15 mouse cellular contexts compared by ENCODE assay signal in the genomic region with DNA sequence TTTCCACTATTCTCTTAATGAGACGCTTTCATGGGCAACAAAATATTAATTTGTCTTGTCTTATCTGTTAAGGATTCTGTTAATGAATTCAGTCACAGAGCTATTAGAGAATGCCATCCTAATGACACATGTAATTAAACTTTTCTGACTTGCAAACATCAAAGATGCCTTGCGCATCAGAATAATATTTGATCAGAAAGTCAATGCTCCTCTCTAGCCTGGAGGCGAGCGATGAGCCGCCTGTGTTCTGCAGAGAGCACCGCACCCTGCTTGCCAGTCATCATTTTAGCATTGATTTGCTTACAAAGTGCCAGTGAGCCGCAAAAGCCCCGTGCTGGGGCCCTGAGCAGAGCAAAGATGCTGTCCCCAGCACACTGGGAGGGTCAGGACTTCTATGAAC.
"Had no signal": no experiment of that assay in that cellular context is flagged by ENCODE, and none has a peak within 500 bp of the region (broad histone marks: within the 10 kb centered on the region; RNA-seq: fewer than 3 reads in every experiment).

No protein-coding gene starts in this region.

- DNase-seq: kidney, adult 18-20 months; kidney, postnatal 10 days; liver; liver, embryonic 13.5 days; liver, postnatal 0 days; lung, postnatal 14 days; right cerebral cortex, adult 18-20 months; thymus, postnatal 4 days had no signal

- ATAC-seq: liver, postnatal 0 days had no signal

- H3K9ac ChIP-seq: limb, embryonic 12.5 days; liver, embryonic 13.5 days; liver, postnatal 0 days; lung, embryonic 15.5 days; neural tube, embryonic 15.5 days had no signal

- H3K4me1 ChIP-seq: liver, embryonic 13.5 days had no signal

- H3K36me3 ChIP-seq: limb, embryonic 12.5 days; liver, embryonic 13.5 days; lung, embryonic 15.5 days; neural tube, embryonic 15.5 days had no signal

- H3K27ac ChIP-seq: limb, embryonic 12.5 days; liver, embryonic 13.5 days; lung, embryonic 15.5 days; macrophage; neural tube, embryonic 15.5 days; stomach, postnatal 0 days had no signal

- H3K4me2 ChIP-seq: limb, embryonic 12.5 days; liver, embryonic 13.5 days; lung, embryonic 15.5 days; neural tube, embryonic 15.5 days had no signal

- H3K4me3 ChIP-seq: limb, embryonic 12.5 days; liver, embryonic 13.5 days; lung, embryonic 15.5 days; megakaryocyte, embryonic 14.5 days; myocyte; neural tube, embryonic 15.5 days had no signal

- H3K27me3 ChIP-seq: limb, embryonic 12.5 days; liver, embryonic 13.5 days; lung, embryonic 15.5 days; neural tube, embryonic 15.5 days had no signal

- H3K9me3 ChIP-seq: limb, embryonic 12.5 days; liver, embryonic 13.5 days; lung, embryonic 15.5 days; megakaryocyte, embryonic 14.5 days; neural tube, embryonic 15.5 days had no signal
